Mouse (Mus musculus) lung, postnatal 0 days (tissue): ENCODE results near the gene Aqp3. TPM values are rescaled to one million over a fixed set of nuclear protein-coding genes. Genes with fewer than 3 reads are reported as not detected.
A peak's percentile ranks its signal among the peaks of the same experiment; 100 is the strongest.

Source experiments
- ATAC-seq: fragments of 200-750 bp; cut with Nextera tagmentation; 2 replicates; pipeline ENCODE4 v1.8.0; 2017; ENCODE audit warnings: moderate library complexity
- DNase-seq: peaks from one replicate; pipeline ENCODE4 v3.0.0-alpha.2; 2016; ENCODE audit warnings: low spot score
- H3K27ac ChIP-seq: fragments of 300-500 bp; sonication (generic); 2 replicates; pipeline ENCODE4 v1.5.1; 2014; ENCODE audit warnings: antibody characterized with exemption, mild to moderate bottlenecking, low read length, mixed read lengths
- H3K27me3 ChIP-seq: fragments of 300-500 bp; sonication (generic); replicated peaks from 2 replicates; pipeline ENCODE4 v1.6.1; 2014; ENCODE audit warnings: low read length, mixed read lengths; ENCODE audit not compliant: insufficient read depth
- H3K36me3 ChIP-seq: fragments of 300-500 bp; sonication (generic); 2 replicates; pipeline ENCODE4 v1.6.1; 2014; ENCODE audit warnings: low read length, mixed read lengths; ENCODE audit not compliant: insufficient read depth
- H3K4me1 ChIP-seq: fragments of 300-500 bp; sonication (generic); 2 replicates; pipeline ENCODE4 v1.6.1; 2014; ENCODE audit warnings: antibody characterized with exemption, low read depth, low read length, mixed read lengths; ENCODE audit not compliant: insufficient read depth
- H3K4me2 ChIP-seq: fragments of 300-500 bp; sonication (generic); replicated peaks from 2 replicates; pipeline ENCODE4 v1.6.1; 2014; ENCODE audit warnings: low read depth, mild to moderate bottlenecking, low read length, moderate library complexity, mixed read lengths
- H3K4me3 ChIP-seq: fragments of 300-500 bp; sonication (generic); 2 replicates; pipeline ENCODE4 v1.5.1; 2014; ENCODE audit warnings: low read depth, low read length
- H3K9ac ChIP-seq: fragments of 300-500 bp; sonication (generic); replicated peaks from 2 replicates; pipeline ENCODE4 v1.6.1; 2014; ENCODE audit warnings: low read depth, mild to moderate bottlenecking
- H3K9me3 ChIP-seq: fragments of 300-500 bp; sonication (generic); 2 replicates; pipeline ENCODE4 v1.6.1; 2016; ENCODE audit warnings: low read length, mixed read lengths
- CTCF ChIP-seq: IDR thresholded peaks from 2 replicates; pipeline ENCODE4 v1.5.1; 2016; ENCODE audit warnings: antibody characterized with exemption, mild to moderate bottlenecking
- EP300 ChIP-seq: IDR thresholded peaks from 2 replicates; pipeline ENCODE4 v1.6.1; 2016; ENCODE audit warnings: antibody characterized with exemption, mild to moderate bottlenecking, control low read depth
- WGBS: fragments of 180-500 bp; shearing (Covaris S2); extraction: QIAGEN DNeasy Blood & Tissue Kit; methylation state at CpG from one replicate; pipeline ENCODE4 v1.1.7; 2014; 5-methylcytosine and 5-hydroxymethylcytosine counted together
- polyA plus RNA-seq: library from polyadenylated mRNA; unstranded; fragments of >200 nt; fragmentation: Nextera tagmentation; extraction: Ambion mirVana; gene quantifications from 2 replicates; pipeline ENCODE4 v1.2.1, GENCODE M21; 2015

Aqp3 gene
- polyA plus RNA-seq, 1 experiment from 2014 or later, result 8.7 TPM

GRCm38 (mm10) chr4:41056742-41057332 is 41.1 kb downstream of the Aqp3 start:
- Histone ChIP-seq H3K27me3 (no peaks in the 10 kb centered on the region), H3K9ac (no peak overlapping the region), H3K4me3 (no peak overlapping the region), H3K4me1 (peaks cover 5% of the 10 kb centered on the region; the same call in 1 of the 2 replicates), H3K4me2 (no peak overlapping the region), H3K27ac (no peak overlapping the region), H3K36me3 (no peaks in the 10 kb centered on the region), H3K9me3 (no peaks in the 10 kb centered on the region)
- WGBS, result 61% methylated on average over 7 of the region's 7 CpGs
- no peak for DNase-seq
- ATAC-seq, result no peak
- TF ChIP-seq CTCF, result no peak
- TF ChIP-seq EP300, result no peak

GRCm38 (mm10) chr4:41056253-41056652 is 41.7 kb downstream of the Aqp3 start:
- Histone ChIP-seq H3K9me3 (no peaks in the 10 kb centered on the region), H3K27ac (no peak overlapping the region), H3K4me2 (no peak overlapping the region), H3K4me1 (peaks cover 5% of the 10 kb centered on the region; the same call in 1 of the 2 replicates), H3K4me3 (no peak overlapping the region), H3K9ac (no peak overlapping the region), H3K36me3 (no peaks in the 10 kb centered on the region), H3K27me3 (no peaks in the 10 kb centered on the region)
- ATAC-seq (no peak), DNase-seq (no peak)
- WGBS, result 38% methylated on average over 1 of the region's 1 CpGs
- TF ChIP-seq CTCF (no peak), EP300 (no peak)

- DNase-seq (peak; percentile 52), ATAC-seq (peak; percentile 49)
- Histone ChIP-seq H3K36me3 (no peaks in the 10 kb centered on the region), H3K27ac (no peak overlapping the region), H3K27me3 (no peaks in the 10 kb centered on the region), H3K4me3 (peak overlapping the region; percentile 22), H3K4me1 (peaks cover 5% of the 10 kb centered on the region; the same call in 1 of the 2 replicates), H3K9ac (0 out of 2 replicates have a peak overlapping the region, but pooled peaks have one; percentile 3), H3K9me3 (no peaks in the 10 kb centered on the region), H3K4me2 (peak overlapping the region; percentile 54)
- WGBS, result 23% methylated on average over 13 of the region's 13 CpGs
- TF ChIP-seq CTCF (no peak), EP300 (no peak)
These were observed 42.9 kb downstream of the Aqp3 start for GRCm38 (mm10) chr4:41055111-41055510.

GRCm38 (mm10) chr4:41051781-41052180 is 46.2 kb downstream of the Aqp3 start:
- Histone ChIP-seq H3K4me3 (no peak overlapping the region), H3K27ac (no peak overlapping the region), H3K4me1 (peaks cover 5% of the 10 kb centered on the region; the same call in 1 of the 2 replicates), H3K9ac (no peak overlapping the region), H3K9me3 (no peaks in the 10 kb centered on the region), H3K4me2 (no peak overlapping the region), H3K36me3 (no peaks in the 10 kb centered on the region), H3K27me3 (no peaks in the 10 kb centered on the region)
- DNase-seq, result no peak
- ATAC-seq, result no peak
- WGBS, result 76% methylated on average over 7 of the region's 7 CpGs
- TF ChIP-seq EP300 (no peak), CTCF (no peak)

- Histone ChIP-seq H3K4me2 (peak overlapping the region; percentile 32; the same call in 1 of the 2 replicates), H3K9me3 (no peaks in the 10 kb centered on the region), H3K27me3 (no peaks in the 10 kb centered on the region), H3K4me3 (no peak overlapping the region), H3K9ac (no peak overlapping the region), H3K36me3 (no peaks in the 10 kb centered on the region), H3K4me1 (peaks cover 5% of the 10 kb centered on the region; the same call in 1 of the 2 replicates), H3K27ac (no peak overlapping the region)
- peak; percentile 73 for ATAC-seq
- peak; percentile 93 for DNase-seq
- peak; percentile 88 for TF ChIP-seq CTCF
- no peak for TF ChIP-seq EP300
- 30% methylated on average over 16 of the region's 16 CpGs for WGBS
These were observed 47.0 kb downstream of the Aqp3 start for GRCm38 (mm10) chr4:41050726-41051675.

GRCm38 (mm10) chr4:41048926-41049325 is 49.1 kb downstream of the Aqp3 start:
- Histone ChIP-seq H3K27me3 (no peaks in the 10 kb centered on the region), H3K27ac (no peak overlapping the region), H3K4me1 (no peaks in the 10 kb centered on the region), H3K36me3 (no peaks in the 10 kb centered on the region), H3K4me3 (no peak overlapping the region), H3K4me2 (no peak overlapping the region), H3K9ac (no peak overlapping the region), H3K9me3 (no peaks in the 10 kb centered on the region)
- no peak for TF ChIP-seq CTCF
- no peak for TF ChIP-seq EP300
- DNase-seq, result no peak
- 62% methylated on average over 2 of the region's 2 CpGs for WGBS
- no peak for ATAC-seq
